Mouse (Mus musculus) macrophage (primary cell): ENCODE results near the gene Pcnt. TPM values are rescaled to one million over a fixed set of nuclear protein-coding genes. Genes with fewer than 3 reads are reported as not detected.

ENCODE experiments used
- H3K27ac ChIP-seq: fragments of 350-480 bp; formaldehyde crosslinking; 2 replicates; pipeline ENCODE4 v1.9.0; 2021
- H3K36me3 ChIP-seq: fragments of 350-480 bp; formaldehyde crosslinking; 2 replicates; pipeline ENCODE4 v1.9.0; 2021; ENCODE audit errors: inconsistent target
- H3K4me3 ChIP-seq: fragments of 350-480 bp; formaldehyde crosslinking; 2 replicates; pipeline ENCODE4 v1.9.0; 2021; ENCODE audit errors: inconsistent target
- H3K79me2 ChIP-seq: fragments of 350-480 bp; formaldehyde crosslinking; 2 replicates; pipeline ENCODE4 v1.9.0; 2021; ENCODE audit errors: inconsistent target
- WGBS: methylation state at CpG from one replicate; pipeline ENCODE4 v1.1.7; 2026; ENCODE audit warnings: inconsistent platforms; ENCODE audit not compliant: missing documents; 5-methylcytosine and 5-hydroxymethylcytosine counted together
- polyA plus RNA-seq: library from polyadenylated mRNA; stranded (reverse); fragments of 250-400 nt; gene quantifications from 3 replicates; pipeline ENCODE4 v1.2.4, GENCODE M21; 2018; ENCODE audit warnings: inconsistent platforms

The Pcnt gene
- polyA plus RNA-seq, 1 experiment from 2014 or later: 17.2 TPM

- H3K27ac ChIP-seq: no peak overlapping the region
- no peaks in the 10 kb centered on the region for H3K36me3 ChIP-seq
- 93% methylated on average over 15 of the region's 15 CpGs for WGBS
- H3K79me2 ChIP-seq: no peaks in the 10 kb centered on the region
- no peak overlapping the region for H3K4me3 ChIP-seq
Measured at GRCm38 (mm10) chr10:76447406-76448229, 5.0 kb upstream of the Pcnt start.

DNA sequence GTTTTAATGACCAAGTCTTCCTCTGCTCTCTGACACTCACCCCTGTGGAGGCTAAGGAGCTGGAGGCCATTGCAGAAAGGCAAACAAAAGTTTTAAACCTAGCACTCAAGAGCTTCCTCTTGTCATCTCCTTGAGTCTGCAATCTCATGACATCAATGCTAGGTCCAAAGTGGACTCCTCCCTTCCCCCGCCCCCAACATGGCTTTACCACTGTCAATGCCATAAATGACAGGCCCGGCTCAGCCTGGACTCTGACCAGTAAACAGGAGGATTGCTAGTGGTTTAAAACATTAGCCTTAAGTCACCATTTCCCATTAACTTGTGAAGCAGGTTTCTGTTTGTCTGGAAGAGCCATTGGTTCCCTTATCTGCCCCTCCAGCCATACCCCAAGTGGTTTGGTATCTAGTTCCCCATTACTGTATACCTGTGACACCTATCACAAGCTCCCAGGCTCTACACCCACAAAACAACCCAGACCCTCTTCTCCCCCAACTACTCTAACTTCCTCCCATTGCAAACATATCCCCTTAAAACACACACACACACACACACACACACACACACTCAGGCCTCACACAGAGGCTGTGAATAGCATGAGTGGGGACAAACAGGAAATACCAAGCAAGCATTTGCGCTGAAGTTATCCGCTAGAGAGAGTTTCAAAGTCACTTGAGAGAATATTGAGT is 3.6 kb upstream of the Pcnt start:
- 31% methylated on average over 4 of the region's 4 CpGs for WGBS
- no peak overlapping the region for H3K4me3 ChIP-seq
- H3K36me3 ChIP-seq: no peaks in the 10 kb centered on the region
- peaks cover 10% of the 10 kb centered on the region for H3K79me2 ChIP-seq
- no peak overlapping the region for H3K27ac ChIP-seq

- Histone ChIP-seq H3K79me2 (peaks cover 45% of the 10 kb centered on the region), H3K27ac (no peak within 1 kb of the TSS), H3K4me3 (peak within 1 kb of the TSS; percentile 87; the same call in 1 of the 2 replicates), H3K36me3 (peaks cover 36% of the 10 kb centered on the region; the same call in 1 of the 2 replicates)
- WGBS: 94% methylated on average over 17 of the region's 17 CpGs
Measured at GRCm38 (mm10) chr10:76440281-76440680, 2.3 kb downstream of the Pcnt start, which contains the start of gene AC141477.1. TSS of gene AC141477.1 (minus strand) at chr10:76440444.

GRCm38 (mm10) chr10:76439107-76439890 is 3.3 kb downstream of the Pcnt start:
- Histone ChIP-seq H3K79me2 (peaks cover 45% of the 10 kb centered on the region), H3K36me3 (peaks cover 45% of the 10 kb centered on the region), H3K4me3 (no peak overlapping the region), H3K27ac (no peak overlapping the region)
- WGBS: 96% methylated on average over 9 of the region's 9 CpGs

GRCm38 (mm10) chr10:76433925-76434324 is 8.7 kb downstream of the Pcnt start:
- H3K4me3 ChIP-seq: no peak overlapping the region
- H3K27ac ChIP-seq: no peak overlapping the region
- H3K36me3 ChIP-seq: peaks cover 86% of the 10 kb centered on the region
- WGBS: 96% methylated on average over 11 of the region's 11 CpGs
- H3K79me2 ChIP-seq: peaks cover 13% of the 10 kb centered on the region; the same call in 1 of the 2 replicates

GRCm38 (mm10) chr10:76425674-76426073 is 16.9 kb downstream of the Pcnt start:
- Histone ChIP-seq H3K36me3 (peaks cover 80% of the 10 kb centered on the region), H3K79me2 (no peaks in the 10 kb centered on the region), H3K27ac (no peak overlapping the region), H3K4me3 (no peak overlapping the region)
- WGBS: 92% methylated on average over 7 of the region's 7 CpGs

DNA sequence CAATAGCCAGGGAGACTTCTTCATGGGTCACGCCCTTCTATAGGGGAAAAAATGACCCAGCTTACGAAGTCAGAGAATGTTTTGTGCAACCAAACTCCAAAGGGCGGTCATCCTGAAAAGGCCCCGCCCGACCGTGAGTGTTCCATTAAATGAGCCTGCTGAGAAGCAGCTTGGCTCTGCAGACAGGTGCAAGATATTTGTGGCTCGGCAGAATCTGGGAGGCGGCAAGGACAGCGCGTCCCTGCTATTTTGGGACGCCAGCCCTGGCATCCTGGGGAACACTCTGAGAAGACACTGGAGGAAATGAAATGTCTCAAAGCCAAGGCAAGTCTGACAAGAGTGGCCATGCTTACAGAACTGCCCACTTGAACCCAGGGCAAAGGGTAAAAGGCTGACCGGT is 25.8 kb downstream of the Pcnt start:
- H3K36me3 ChIP-seq: peaks cover 82% of the 10 kb centered on the region
- no peak overlapping the region for H3K4me3 ChIP-seq
- H3K27ac ChIP-seq: no peak overlapping the region
- no peaks in the 10 kb centered on the region for H3K79me2 ChIP-seq
- 96% methylated on average over 12 of the region's 12 CpGs for WGBS

DNA sequence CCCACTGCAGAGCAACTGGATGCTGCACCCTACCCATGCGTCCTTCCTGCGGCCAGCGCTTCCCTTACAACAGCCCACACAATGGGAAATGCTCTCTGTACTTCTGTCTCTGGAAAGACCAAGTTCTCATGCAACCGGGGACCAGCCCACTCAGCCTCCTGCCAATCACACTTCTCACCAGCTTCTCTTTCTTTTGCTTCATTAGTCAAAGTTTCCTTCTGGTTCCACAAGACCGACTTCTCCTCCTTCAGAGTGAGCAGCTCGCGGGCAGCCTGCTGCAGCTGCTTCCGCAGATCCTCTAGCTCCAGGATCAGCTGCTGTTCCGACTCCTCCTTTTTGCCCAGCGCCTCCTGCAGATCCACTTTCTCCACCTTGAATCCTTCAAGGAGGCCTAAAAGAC is 34.1 kb downstream of the Pcnt start:
- H3K36me3 ChIP-seq: peaks cover 83% of the 10 kb centered on the region
- no peaks in the 10 kb centered on the region for H3K79me2 ChIP-seq
- no peak overlapping the region for H3K27ac ChIP-seq
- 95% methylated on average over 10 of the region's 10 CpGs for WGBS
- H3K4me3 ChIP-seq: no peak overlapping the region

GRCm38 (mm10) chr10:76392596-76392995 is 50.0 kb downstream of the Pcnt start:
- no peaks in the 10 kb centered on the region for H3K79me2 ChIP-seq
- peaks cover 38% of the 10 kb centered on the region for H3K36me3 ChIP-seq
- WGBS: 93% methylated on average over 12 of the region's 12 CpGs
- H3K27ac ChIP-seq: no peak overlapping the region
- H3K4me3 ChIP-seq: no peak overlapping the region

DNA sequence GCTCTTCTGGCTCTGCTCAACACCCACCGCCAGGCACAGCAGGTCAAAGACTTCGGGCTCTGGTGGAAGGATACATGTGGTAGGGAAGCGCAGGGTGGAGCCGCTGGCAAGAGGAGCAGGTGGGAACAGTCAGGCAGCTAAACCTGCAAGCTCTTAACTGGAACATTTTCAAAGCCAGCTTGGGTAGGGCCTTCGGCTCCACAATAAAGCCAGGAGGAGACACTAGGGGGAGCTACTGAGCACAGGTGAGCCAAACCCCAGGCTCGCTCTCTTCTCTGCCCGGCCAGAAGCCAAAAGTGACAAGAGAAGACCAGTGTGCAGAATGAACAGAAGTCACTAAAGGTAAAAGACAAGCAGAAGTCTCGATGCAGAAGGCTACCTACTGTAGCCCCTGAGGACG is 50.8 kb downstream of the Pcnt start:
- Histone ChIP-seq H3K79me2 (no peaks in the 10 kb centered on the region), H3K4me3 (no peak overlapping the region), H3K27ac (no peak overlapping the region), H3K36me3 (peaks cover 43% of the 10 kb centered on the region)
- 93% methylated on average over 9 of the region's 9 CpGs for WGBS

DNA sequence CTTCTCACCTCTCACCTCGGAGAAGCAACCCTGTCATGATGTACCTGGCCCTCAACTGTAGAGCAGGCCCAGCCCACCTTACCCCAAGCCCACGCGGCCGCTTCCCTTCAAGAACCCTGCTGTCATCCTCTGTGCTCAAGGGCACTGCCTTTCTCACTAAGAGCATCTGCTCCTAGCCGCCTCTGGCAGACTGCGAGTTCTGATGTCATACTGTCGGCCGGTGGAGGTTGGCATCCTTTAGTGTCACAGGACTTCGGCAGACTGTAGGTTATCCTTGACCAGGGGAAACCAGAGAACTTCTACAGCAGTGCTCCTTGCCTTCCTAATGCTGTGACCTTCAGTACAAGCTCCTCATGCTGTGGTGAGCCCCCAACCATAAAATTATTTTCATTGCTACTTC is 51.4 kb downstream of the Pcnt start:
- Histone ChIP-seq H3K79me2 (no peaks in the 10 kb centered on the region), H3K36me3 (peaks cover 49% of the 10 kb centered on the region), H3K4me3 (no peak overlapping the region), H3K27ac (no peak overlapping the region)
- 94% methylated on average over 9 of the region's 9 CpGs for WGBS

DNA sequence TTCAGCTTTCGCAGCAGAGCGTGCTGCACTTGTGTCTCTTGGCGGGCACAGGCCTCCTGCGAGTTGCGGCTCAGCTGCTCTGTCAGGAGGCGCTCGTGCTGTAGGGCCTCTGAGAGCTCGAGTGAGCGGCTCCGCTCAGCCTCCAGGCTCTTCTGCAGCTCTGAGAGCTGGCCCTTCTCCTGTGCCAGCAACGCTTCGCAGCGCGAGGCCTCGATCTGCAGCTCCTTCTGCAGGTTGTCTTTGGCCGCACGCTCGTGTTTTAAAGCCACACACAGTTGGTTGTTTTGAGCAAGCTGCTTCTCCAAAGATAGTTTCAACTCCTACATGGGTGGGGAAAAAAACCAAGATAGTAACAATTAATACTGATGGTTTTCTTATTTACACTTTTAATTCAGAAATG is 67.6 kb downstream of the Pcnt start:
- H3K36me3 ChIP-seq: peaks cover 49% of the 10 kb centered on the region
- 97% methylated on average over 18 of the region's 18 CpGs for WGBS
- no peak overlapping the region for H3K4me3 ChIP-seq

GRCm38 (mm10) chr10:76371736-76372135 is 70.8 kb downstream of the Pcnt start:
- peaks cover 42% of the 10 kb centered on the region; the same call in 1 of the 2 replicates for H3K36me3 ChIP-seq
- H3K4me3 ChIP-seq: no peak overlapping the region
- no peak overlapping the region for H3K27ac ChIP-seq
- 93% methylated on average over 3 of the region's 3 CpGs for WGBS
- no peaks in the 10 kb centered on the region for H3K79me2 ChIP-seq

More for the DNA sequence above, 67.6 kb downstream of the Pcnt start:
- no peak overlapping the region for H3K27ac ChIP-seq
- H3K79me2 ChIP-seq: no peaks in the 10 kb centered on the region

- H3K79me2 ChIP-seq: no peaks in the 10 kb centered on the region
- 98% methylated on average over 13 of the region's 13 CpGs for WGBS
- H3K4me3 ChIP-seq: no peak overlapping the region
- H3K27ac ChIP-seq: no peak overlapping the region
- H3K36me3 ChIP-seq: peaks cover 34% of the 10 kb centered on the region; the same call in 1 of the 2 replicates
Measured at GRCm38 (mm10) chr10:76368766-76369165, 73.8 kb downstream of the Pcnt start.
